Mouse (Mus musculus): Measurements from ENCODE around the gene Haao. TPM values are rescaled to one million over a fixed set of nuclear protein-coding genes. Genes with fewer than 3 reads are reported as not detected.
A peak's percentile ranks its signal among the peaks of the same experiment; 100 is the strongest.

Gene Haao
- polyA plus RNA-seq, 1 experiment from 2014 or later: 0.40 TPM

- Histone ChIP-seq H3K27me3 (replicated peaks; ENCODE audit: control insufficient read depth, insufficient read depth, low read length) (no peaks in the 10 kb centered on the region), H3K4me2 (replicated peaks; ENCODE audit: low read depth) (peak overlapping the region; percentile 58), H3K27ac (ENCODE audit: low read depth, low read length) (no peak overlapping the region), H3K4me3 (ENCODE audit: low read depth, low read length) (peak overlapping the region; percentile 25; the same call in 1 of the 2 replicates), H3K9ac (ENCODE audit: low read depth, low read length) (no peak overlapping the region), H3K4me1 (replicated peaks; ENCODE audit: control insufficient read depth, insufficient read depth, low read length) (no peaks in the 10 kb centered on the region), H3K36me3 (ENCODE audit: control insufficient read depth, insufficient read depth) (no peaks in the 10 kb centered on the region), H3K9me3 (ENCODE audit: control insufficient read depth) (no peaks in the 10 kb centered on the region)
- no peak for ATAC-seq
- peak; percentile 54 for TF ChIP-seq CTCF (IDR thresholded peaks at IDR 0.05; ENCODE audit: low read depth)
- 42% methylated on average over 3 of the region's 3 CpGs for WGBS
Observed at GRCm38 (mm10) chr17:83853831-83854230, 6.1 kb upstream of the Haao start.

- no peaks in the 10 kb centered on the region for H3K4me1 ChIP-seq (replicated peaks; ENCODE audit: control insufficient read depth, insufficient read depth, low read length)
- WGBS: 84% methylated on average over 5 of the region's 5 CpGs
- ATAC-seq: no peak
Observed at GRCm38 (mm10) chr17:83850864-83851263, 3.1 kb upstream of the Haao start.

GRCm38 (mm10) chr17:83850458-83850857, 2.7 kb upstream of the Haao start:
- H3K9ac ChIP-seq (ENCODE audit: low read depth, low read length): no peak overlapping the region
- H3K4me3 ChIP-seq (ENCODE audit: low read depth, low read length): no peak overlapping the region
- no peaks in the 10 kb centered on the region for H3K36me3 ChIP-seq (ENCODE audit: control insufficient read depth, insufficient read depth)
- ATAC-seq: no peak
- TF ChIP-seq CTCF (IDR thresholded peaks at IDR 0.05; ENCODE audit: low read depth): peak; percentile 97
- no peaks in the 10 kb centered on the region for H3K27me3 ChIP-seq (replicated peaks; ENCODE audit: control insufficient read depth, insufficient read depth, low read length)
- no peaks in the 10 kb centered on the region for H3K9me3 ChIP-seq (ENCODE audit: control insufficient read depth)
- no peak overlapping the region for H3K27ac ChIP-seq (ENCODE audit: low read depth, low read length)
- 14% methylated on average over 9 of the region's 9 CpGs for WGBS
- no peaks in the 10 kb centered on the region for H3K4me1 ChIP-seq (replicated peaks; ENCODE audit: control insufficient read depth, insufficient read depth, low read length)
- H3K4me2 ChIP-seq (replicated peaks; ENCODE audit: low read depth): 0 out of 2 replicates have a peak overlapping the region, but pooled peaks have one; percentile 21

More at GRCm38 (mm10) chr17:83850864-83851263, 3.1 kb upstream of the Haao start:
- Histone ChIP-seq H3K27ac (ENCODE audit: low read depth, low read length) (no peak overlapping the region), H3K9ac (ENCODE audit: low read depth, low read length) (no peak overlapping the region), H3K9me3 (ENCODE audit: control insufficient read depth) (no peaks in the 10 kb centered on the region), H3K4me2 (replicated peaks; ENCODE audit: low read depth) (no peak overlapping the region), H3K4me3 (ENCODE audit: low read depth, low read length) (no peak overlapping the region), H3K27me3 (replicated peaks; ENCODE audit: control insufficient read depth, insufficient read depth, low read length) (no peaks in the 10 kb centered on the region), H3K36me3 (ENCODE audit: control insufficient read depth, insufficient read depth) (no peaks in the 10 kb centered on the region)
- no peak for TF ChIP-seq CTCF (IDR thresholded peaks at IDR 0.05; ENCODE audit: low read depth)

GRCm38 (mm10) chr17:83849717-83850116, 2.0 kb upstream of the Haao start:
- Histone ChIP-seq H3K9me3 (ENCODE audit: control insufficient read depth) (no peaks in the 10 kb centered on the region), H3K27me3 (replicated peaks; ENCODE audit: control insufficient read depth, insufficient read depth, low read length) (no peaks in the 10 kb centered on the region), H3K4me3 (ENCODE audit: low read depth, low read length) (no peak overlapping the region), H3K27ac (ENCODE audit: low read depth, low read length) (no peak overlapping the region), H3K36me3 (ENCODE audit: control insufficient read depth, insufficient read depth) (no peaks in the 10 kb centered on the region), H3K4me2 (replicated peaks; ENCODE audit: low read depth) (no peak overlapping the region), H3K9ac (ENCODE audit: low read depth, low read length) (no peak overlapping the region), H3K4me1 (replicated peaks; ENCODE audit: control insufficient read depth, insufficient read depth, low read length) (no peaks in the 10 kb centered on the region)
- TF ChIP-seq CTCF (IDR thresholded peaks at IDR 0.05; ENCODE audit: low read depth): no peak
- WGBS: 78% methylated on average over 5 of the region's 5 CpGs
- ATAC-seq: no peak

GRCm38 (mm10) chr17:83849081-83849675, 1.4 kb upstream of the Haao start:
- 72% methylated on average over 12 of the region's 12 CpGs for WGBS
- Histone ChIP-seq H3K27ac (ENCODE audit: low read depth, low read length) (no peak overlapping the region), H3K9ac (ENCODE audit: low read depth, low read length) (no peak overlapping the region), H3K27me3 (replicated peaks; ENCODE audit: control insufficient read depth, insufficient read depth, low read length) (no peaks in the 10 kb centered on the region), H3K36me3 (ENCODE audit: control insufficient read depth, insufficient read depth) (no peaks in the 10 kb centered on the region), H3K4me1 (replicated peaks; ENCODE audit: control insufficient read depth, insufficient read depth, low read length) (no peaks in the 10 kb centered on the region), H3K4me2 (replicated peaks; ENCODE audit: low read depth) (no peak overlapping the region), H3K9me3 (ENCODE audit: control insufficient read depth) (no peaks in the 10 kb centered on the region), H3K4me3 (ENCODE audit: low read depth, low read length) (no peak overlapping the region)
- no peak for TF ChIP-seq CTCF (IDR thresholded peaks at IDR 0.05; ENCODE audit: low read depth)
- no peak for ATAC-seq

GRCm38 (mm10) chr17:83848482-83848881, 719 bp upstream of the Haao start:
- 14% methylated on average over 4 of the region's 4 CpGs for WGBS
- no peak for ATAC-seq
- no peak overlapping the region for H3K4me2 ChIP-seq (replicated peaks; ENCODE audit: low read depth)

More at GRCm38 (mm10) chr17:83848482-83848881, 719 bp upstream of the Haao start:
- Histone ChIP-seq H3K36me3 (ENCODE audit: control insufficient read depth, insufficient read depth) (no peaks in the 10 kb centered on the region), H3K4me3 (ENCODE audit: low read depth, low read length) (no peak overlapping the region), H3K9ac (ENCODE audit: low read depth, low read length) (no peak overlapping the region), H3K27me3 (replicated peaks; ENCODE audit: control insufficient read depth, insufficient read depth, low read length) (no peaks in the 10 kb centered on the region), H3K27ac (ENCODE audit: low read depth, low read length) (no peak overlapping the region), H3K9me3 (ENCODE audit: control insufficient read depth) (no peaks in the 10 kb centered on the region), H3K4me1 (replicated peaks; ENCODE audit: control insufficient read depth, insufficient read depth, low read length) (no peaks in the 10 kb centered on the region)
- no peak for TF ChIP-seq CTCF (IDR thresholded peaks at IDR 0.05; ENCODE audit: low read depth)
